Mouse (Mus musculus) megakaryocyte, embryonic 14.5 days (primary cell): ENCODE measurements around the gene Bhlhb9. TPM values are rescaled to one million over a fixed set of nuclear protein-coding genes. Genes with fewer than 3 reads are reported as not detected.
"Not testable (repeated sequence)": the region's sequence is repeated elsewhere in the genome, so short reads cannot be mapped to it uniquely, and the experiment has no call there.

Experiments used
- H3K27me3 ChIP-seq: replicated peaks from 2 replicates; pipeline ENCODE3; 2012; ENCODE audit warnings: inconsistent platforms
- H3K36me3 ChIP-seq: replicated peaks from 2 replicates; pipeline ENCODE3; 2012; ENCODE audit warnings: low read length, inconsistent platforms, mixed read lengths
- H3K4me1 ChIP-seq: 2 replicates; pipeline ENCODE4 v1.6.1; 2012; ENCODE audit warnings: inconsistent platforms
- H3K4me3 ChIP-seq: replicated peaks from 2 replicates; pipeline ENCODE3; 2012; ENCODE audit warnings: moderate library complexity, mild to moderate bottlenecking, inconsistent platforms
- H3K9me3 ChIP-seq: 2 replicates; pipeline ENCODE4 v1.6.1; 2012; ENCODE audit warnings: inconsistent platforms
- FLI1 ChIP-seq: IDR thresholded peaks from 2 replicates; pipeline ENCODE4 v1.6.1; 2012; ENCODE audit warnings: low read length, inconsistent platforms, mixed read lengths
- GATA1 ChIP-seq: IDR thresholded peaks from 3 replicates; pipeline ENCODE4 v1.6.1; 2012; ENCODE audit warnings: mixed read lengths, low read length, inconsistent platforms, borderline replicate concordance
- polyA plus RNA-seq: library from polyadenylated mRNA; stranded (reverse); fragments of >175 nt; gene quantifications from 2 replicates; pipeline ENCODE4 v1.2.3, GENCODE M21; 2012; ENCODE audit warnings: low replicate concordance; ENCODE audit not compliant: insufficient read depth

The Bhlhb9 gene
- polyA plus RNA-seq, 1 experiment: 4.1 TPM

DNA sequence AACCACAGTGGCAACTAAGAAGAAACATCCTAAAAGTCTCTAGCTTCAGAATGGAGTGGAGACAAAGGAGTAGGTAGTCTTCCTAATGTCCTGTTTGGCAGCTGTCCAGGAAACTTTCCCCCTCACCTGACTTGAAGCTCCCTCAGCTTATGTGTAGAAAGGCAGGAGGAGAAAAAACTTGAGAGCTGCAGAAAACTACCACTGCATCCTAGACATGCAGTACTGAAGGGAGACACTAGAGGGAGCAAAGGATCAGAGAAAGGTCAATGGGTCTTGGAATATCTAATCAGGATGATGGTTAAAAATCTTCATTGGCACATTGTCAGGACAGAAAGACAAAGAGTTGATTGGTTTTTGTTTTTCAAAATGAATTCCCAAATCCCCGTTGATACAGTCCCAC lies 8.4 kb downstream of the Bhlhb9 start:
- H3K9me3 ChIP-seq: 0 out of 2 replicates have a peak, but pooled peaks cover 3% of the 10 kb centered on the region
- peaks cover 2% of the 10 kb centered on the region for H3K27me3 ChIP-seq
- H3K4me3 ChIP-seq: no peak overlapping the region
- H3K36me3 ChIP-seq: no peaks in the 10 kb centered on the region
- no peaks in the 10 kb centered on the region for H3K4me1 ChIP-seq
- TF ChIP-seq GATA1 (no peak), FLI1 (no peak)

DNA sequence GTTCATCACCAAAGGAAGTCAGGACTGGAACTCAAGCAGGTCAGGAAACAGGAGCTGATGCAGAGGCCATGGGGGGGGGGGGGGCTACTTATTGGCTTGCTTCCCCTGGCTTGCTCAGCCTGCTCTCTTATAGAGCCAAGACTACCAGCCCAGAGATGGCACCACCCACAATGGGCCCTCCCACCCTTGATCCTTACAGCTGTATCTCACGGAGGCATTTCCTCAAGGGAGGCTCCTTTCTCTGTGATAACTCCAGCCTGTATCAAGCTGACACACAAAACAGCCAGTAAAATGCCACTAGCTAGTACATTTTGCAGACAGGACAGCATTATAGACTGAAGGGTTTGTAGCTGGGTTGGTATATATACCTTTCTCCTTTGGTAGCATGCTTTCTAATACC lies 38.5 kb downstream of the Bhlhb9 start:
- not testable (repeated sequence) for H3K4me1 ChIP-seq, H3K9me3 ChIP-seq, H3K36me3 ChIP-seq

DNA sequence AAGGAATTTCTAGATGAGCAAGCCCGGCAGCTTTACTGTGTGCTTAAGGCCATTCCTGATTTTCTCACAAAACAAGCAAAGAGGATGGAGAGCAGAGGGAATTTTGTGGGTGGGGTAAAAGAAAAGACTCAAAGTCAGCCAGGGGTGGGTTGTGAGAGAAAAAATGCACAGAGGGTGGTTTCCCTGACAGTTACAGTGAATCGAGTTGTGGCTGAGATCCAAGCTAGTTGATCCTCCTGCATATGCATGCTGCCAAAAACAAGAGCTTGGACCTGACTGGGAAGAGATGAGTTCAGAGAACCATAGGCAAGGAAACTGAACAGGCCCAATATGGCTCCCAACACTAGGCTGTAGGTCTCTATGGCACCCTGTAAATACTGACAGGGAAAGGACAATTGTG lies 40.5 kb downstream of the Bhlhb9 start:
- H3K27me3 ChIP-seq: peaks cover 21% of the 10 kb centered on the region
- H3K4me1 ChIP-seq: peaks cover 6% of the 10 kb centered on the region; the same call in 1 of the 2 replicates
- no peaks in the 10 kb centered on the region for H3K36me3 ChIP-seq
- no peak overlapping the region for H3K4me3 ChIP-seq
- TF ChIP-seq GATA1: no peak
- TF ChIP-seq FLI1: no peak
- no peaks in the 10 kb centered on the region for H3K9me3 ChIP-seq

More for the DNA sequence above, 38.5 kb downstream of the Bhlhb9 start:
- not testable (repeated sequence) for H3K4me3 ChIP-seq
- H3K27me3 ChIP-seq: peaks cover 17% of the 10 kb centered on the region

DNA sequence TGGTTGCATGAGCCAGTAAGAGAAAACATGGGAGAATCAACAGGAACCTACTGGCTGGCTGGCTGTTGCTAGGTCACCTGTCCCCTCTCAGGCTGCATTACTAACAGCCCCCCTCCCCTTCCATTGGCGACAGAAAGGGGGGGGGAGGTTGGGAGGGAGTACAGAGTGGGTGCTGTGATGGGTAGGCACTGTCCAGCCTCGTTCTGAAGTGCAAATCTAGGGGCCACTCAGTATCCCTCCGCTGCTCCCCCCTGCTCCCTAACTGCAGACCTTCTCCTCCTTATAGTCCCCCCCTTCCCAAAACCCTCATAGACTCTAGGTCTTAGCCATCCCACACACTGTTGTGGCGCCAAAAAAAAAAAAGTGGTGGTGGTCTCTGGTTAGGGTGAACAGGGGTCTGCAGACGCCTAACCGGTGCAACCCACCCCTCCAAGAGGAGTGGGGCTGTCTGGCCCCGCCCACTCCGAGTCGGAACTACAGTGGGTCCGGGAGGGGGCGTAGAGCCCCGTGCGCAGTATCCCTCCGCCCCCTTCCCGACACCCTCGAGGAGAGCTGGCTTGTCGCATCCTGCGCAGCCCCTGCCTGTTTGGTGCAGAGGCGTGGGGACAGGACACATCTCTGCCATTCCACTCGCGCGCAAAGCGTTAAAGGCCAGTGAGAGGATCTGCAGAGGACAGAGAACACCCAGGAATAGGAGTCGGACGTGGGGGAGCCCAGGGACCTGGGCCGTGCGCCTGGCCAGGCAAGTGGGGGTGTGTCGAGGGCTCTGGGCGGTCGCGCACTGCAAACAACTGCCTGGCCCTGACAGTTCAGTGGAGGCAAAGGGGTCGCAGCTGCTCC lies 41.3 kb downstream of the Bhlhb9 start, which contains the start of gene Gprasp2:
Gprasp2 (plus strand) TSS at position 514 of the 840 bp plus-strand sequence.
- Histone ChIP-seq H3K27me3 (peaks cover 23% of the 10 kb centered on the region), H3K4me3 (peak within 1 kb of the TSS; percentile 74)
- H3K9me3 ChIP-seq, H3K36me3 ChIP-seq, H3K4me1 ChIP-seq: not testable (repeated sequence)

DNA sequence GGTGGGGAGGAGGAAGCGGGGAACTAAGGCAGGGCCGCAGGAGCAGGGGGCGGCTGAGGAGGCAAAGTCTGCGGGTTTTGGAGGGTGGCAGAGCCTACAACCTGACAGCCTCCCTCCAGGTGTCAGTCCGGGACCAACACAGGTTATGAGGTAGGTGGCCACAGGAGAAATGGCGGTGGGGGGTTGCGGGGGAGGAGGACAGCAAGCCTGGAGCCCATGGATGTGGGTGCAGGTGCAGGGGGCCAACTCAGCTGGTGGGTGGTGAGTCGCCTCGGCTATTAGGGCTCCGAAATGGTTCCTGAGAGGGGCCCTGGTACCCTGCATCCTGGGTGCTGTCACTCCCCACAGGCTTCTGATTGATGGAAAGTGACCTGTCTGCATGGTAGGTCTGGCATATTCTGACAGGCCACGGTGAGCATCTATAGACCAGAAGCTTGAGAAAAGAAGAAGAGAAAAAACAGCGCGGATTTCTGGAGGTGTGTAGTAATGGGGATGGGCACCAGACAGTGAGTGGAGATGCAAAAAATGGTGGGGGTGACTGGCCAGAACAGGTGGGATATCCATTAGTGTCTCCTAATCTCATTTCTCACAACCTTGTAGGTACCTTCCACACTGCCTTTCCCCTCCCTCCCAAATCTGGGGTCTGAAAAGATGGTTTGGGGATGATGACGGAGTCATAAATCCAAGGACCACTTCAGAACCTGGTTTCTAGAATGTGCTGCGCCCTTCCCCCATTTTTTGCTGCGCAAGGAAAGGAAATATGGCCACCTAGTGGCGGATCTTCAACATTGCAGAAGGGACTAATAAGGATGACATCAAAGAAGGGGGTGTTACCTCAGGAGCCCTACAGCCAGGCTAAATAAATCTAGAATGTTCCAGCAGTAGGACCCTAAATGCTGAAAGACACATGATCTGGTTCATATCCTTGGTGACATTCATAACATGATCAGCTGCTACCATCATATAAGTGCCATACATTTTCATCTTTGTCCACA lies 42.3 kb downstream of the Bhlhb9 start:
- H3K4me3 ChIP-seq: peak overlapping the region; percentile 74
- peaks cover 24% of the 10 kb centered on the region for H3K27me3 ChIP-seq
- not testable (repeated sequence) for H3K4me1 ChIP-seq, H3K9me3 ChIP-seq, H3K36me3 ChIP-seq

DNA sequence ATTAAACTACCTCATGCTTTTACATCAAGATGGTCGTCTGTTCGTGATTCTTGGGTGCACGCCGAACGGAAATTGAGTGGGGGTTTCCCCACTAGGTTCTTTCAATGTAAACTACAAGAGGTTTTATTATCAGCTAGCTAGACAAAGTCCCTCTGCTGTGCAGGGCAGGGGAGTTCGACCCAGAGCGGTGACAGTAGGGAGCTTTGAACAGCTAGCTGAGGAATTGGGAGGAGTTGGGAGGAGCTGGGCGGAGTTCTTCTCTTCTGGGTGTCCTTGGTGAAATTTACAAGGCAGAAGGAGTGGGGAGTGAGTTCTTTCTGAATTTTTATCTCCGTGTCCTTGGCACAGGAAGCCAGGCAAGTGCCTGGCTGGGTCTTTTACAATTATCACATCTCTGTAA lies 69.4 kb downstream of the Bhlhb9 start:
- not testable (repeated sequence) for H3K36me3 ChIP-seq, H3K4me3 ChIP-seq, H3K9me3 ChIP-seq, H3K4me1 ChIP-seq, H3K27me3 ChIP-seq

DNA sequence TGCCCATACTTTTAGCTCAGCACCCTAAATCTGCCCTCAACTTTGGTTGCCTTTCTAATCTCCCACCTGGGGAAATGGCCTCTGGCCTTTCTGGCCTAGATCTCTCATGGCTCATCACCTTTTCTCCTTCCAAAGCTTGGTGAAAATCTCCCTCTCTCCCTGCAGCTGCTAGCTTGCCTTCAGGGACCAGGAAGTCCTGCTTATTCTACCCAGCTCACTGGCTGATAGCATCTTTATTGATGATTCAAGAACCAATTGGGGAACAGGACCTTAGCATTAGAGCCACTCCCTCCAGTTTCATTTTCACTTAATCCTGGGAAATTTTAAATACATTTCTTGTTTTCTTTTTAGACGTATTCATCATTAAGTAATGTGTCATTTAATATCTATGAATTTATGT lies 79.3 kb downstream of the Bhlhb9 start:
- Histone ChIP-seq H3K36me3 (no peaks in the 10 kb centered on the region), H3K9me3 (no peaks in the 10 kb centered on the region), H3K4me3 (no peak overlapping the region)

DNA sequence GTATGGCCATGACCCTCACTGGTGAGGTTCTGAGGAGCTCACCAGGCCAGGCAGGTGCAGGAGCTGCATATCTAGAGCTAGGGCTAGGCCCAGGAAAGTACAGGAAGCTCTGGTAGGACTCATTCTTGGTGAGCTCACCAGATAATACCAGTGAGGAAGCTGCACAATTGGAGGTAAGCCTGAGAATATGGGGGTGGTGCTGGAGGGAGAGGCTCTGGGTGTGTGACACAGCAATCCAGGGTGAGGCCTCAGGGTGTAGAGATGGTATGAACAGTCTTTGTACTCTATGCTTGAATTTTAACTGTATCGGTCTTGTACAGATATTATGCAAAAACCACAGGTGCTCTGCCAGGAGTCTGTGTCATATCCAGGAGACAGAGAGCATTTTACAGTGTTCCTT lies 82.2 kb downstream of the Bhlhb9 start:
- no peaks in the 10 kb centered on the region for H3K27me3 ChIP-seq
- H3K4me1 ChIP-seq: peaks cover 7% of the 10 kb centered on the region
- H3K36me3 ChIP-seq: no peaks in the 10 kb centered on the region
- no peaks in the 10 kb centered on the region for H3K9me3 ChIP-seq
- TF ChIP-seq FLI1: no peak
- no peak for TF ChIP-seq GATA1
- no peak overlapping the region for H3K4me3 ChIP-seq

More for the DNA sequence above, 79.3 kb downstream of the Bhlhb9 start:
- Histone ChIP-seq H3K27me3 (no peaks in the 10 kb centered on the region), H3K4me1 (peaks cover 7% of the 10 kb centered on the region)
- TF ChIP-seq GATA1 (no peak), FLI1 (no peak)

DNA sequence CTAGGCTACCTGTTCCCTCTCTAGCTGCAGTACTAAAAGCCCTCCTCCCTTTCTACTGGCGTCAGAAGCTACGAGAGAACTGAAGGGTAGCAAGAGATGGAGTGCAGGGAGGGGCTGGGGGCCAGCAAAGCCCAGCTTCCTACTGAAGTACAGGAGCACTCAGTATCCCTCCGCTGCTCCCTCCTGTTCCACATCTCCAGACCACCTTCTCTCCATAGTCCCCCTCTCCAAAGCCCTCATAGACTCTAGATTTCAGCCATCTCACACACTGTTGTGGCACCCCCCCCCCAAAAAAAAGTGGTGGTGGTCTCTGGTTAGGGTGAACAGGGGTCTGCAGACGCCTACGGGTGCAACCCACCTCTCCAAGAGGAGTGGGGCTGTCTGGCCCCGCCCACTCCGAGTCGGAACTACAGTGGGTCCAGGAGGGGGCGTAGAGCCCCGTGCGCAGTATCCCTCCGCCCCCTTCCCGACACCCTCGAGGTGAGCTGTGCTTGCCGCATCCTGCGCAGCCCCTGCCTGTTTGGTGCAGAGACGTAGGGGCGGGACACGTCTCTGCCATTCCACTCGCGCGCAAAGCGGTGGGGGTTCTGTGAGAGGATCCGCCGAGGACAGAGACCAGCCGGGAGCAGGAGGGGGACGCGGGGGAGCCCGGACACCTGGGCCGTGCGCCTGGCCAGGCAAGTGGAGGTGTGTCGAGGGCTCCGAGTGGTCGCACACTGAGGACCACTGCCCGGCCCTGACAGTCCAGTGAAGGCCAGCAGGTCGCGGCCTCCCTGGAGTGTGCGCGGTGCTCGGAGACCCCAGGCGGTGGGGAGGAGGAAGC lies 88.2 kb downstream of the Bhlhb9 start:
- TF ChIP-seq GATA1: no peak
- no peak for TF ChIP-seq FLI1
- Histone ChIP-seq H3K36me3 (peaks cover 25% of the 10 kb centered on the region), H3K9me3 (no peaks in the 10 kb centered on the region), H3K4me3 (peak overlapping the region; percentile 94), H3K27me3 (peaks cover 2% of the 10 kb centered on the region), H3K4me1 (peaks cover 10% of the 10 kb centered on the region; the same call in 1 of the 2 replicates)

DNA sequence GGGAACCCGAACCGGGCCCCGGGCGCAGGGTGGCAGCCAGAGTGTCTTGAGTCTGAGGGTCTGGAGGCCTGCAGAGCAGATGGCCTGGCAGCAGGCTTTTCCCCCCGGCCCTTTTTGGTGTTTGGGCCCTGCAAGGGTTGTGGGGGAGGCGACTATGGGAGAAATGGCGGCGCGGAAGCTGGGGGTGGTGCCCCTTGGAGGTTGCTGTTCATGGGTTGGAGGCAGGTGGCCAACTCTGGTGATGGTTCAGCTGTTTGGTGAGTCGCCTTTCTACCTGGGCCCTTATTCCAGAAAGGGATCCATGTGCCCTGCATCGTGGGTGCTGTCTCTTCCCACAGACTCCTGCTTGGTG lies 88.8 kb downstream of the Bhlhb9 start:
- Histone ChIP-seq H3K4me3 (peak overlapping the region; percentile 94), H3K36me3 (peaks cover 25% of the 10 kb centered on the region), H3K27me3 (peaks cover 2% of the 10 kb centered on the region), H3K4me1 (peaks cover 10% of the 10 kb centered on the region; the same call in 1 of the 2 replicates), H3K9me3 (no peaks in the 10 kb centered on the region)
- TF ChIP-seq FLI1: no peak
- TF ChIP-seq GATA1: no peak
